Mouse (Mus musculus) embryonic facial prominence, embryonic 15.5 days (tissue): Measurements from ENCODE around the gene Serpina3g. TPM values are rescaled to one million over a fixed set of nuclear protein-coding genes. Genes with fewer than 3 reads are reported as not detected.

Source experiments
- ATAC-seq: fragments of 200-750 bp; cut with Nextera tagmentation; 2 replicates; pipeline ENCODE4 v1.8.0; 2017; ENCODE audit warnings: low read depth, moderate TSS enrichment; ENCODE audit not compliant: insufficient number of reproducible peaks, low FRiP score, low TSS enrichment
- H3K27ac ChIP-seq: fragments of 300-500 bp; sonication (generic); replicated peaks from 2 replicates; pipeline ENCODE4 v1.5.1; 2015; ENCODE audit warnings: mild to moderate bottlenecking, inconsistent platforms
- H3K27me3 ChIP-seq: fragments of 300-500 bp; sonication (generic); 2 replicates; pipeline ENCODE4 v1.6.1; 2015; ENCODE audit warnings: inconsistent platforms
- H3K36me3 ChIP-seq: fragments of 300-500 bp; sonication (generic); 2 replicates; pipeline ENCODE4 v1.6.1; 2015; ENCODE audit warnings: mild to moderate bottlenecking, inconsistent platforms
- H3K4me1 ChIP-seq: fragments of 300-500 bp; sonication (generic); 2 replicates; pipeline ENCODE4 v1.6.1; 2015; ENCODE audit warnings: inconsistent platforms
- H3K4me2 ChIP-seq: fragments of 300-500 bp; sonication (generic); replicated peaks from 2 replicates; pipeline ENCODE4 v1.6.1; 2015; ENCODE audit warnings: mild to moderate bottlenecking, inconsistent platforms
- H3K4me3 ChIP-seq: fragments of 300-500 bp; sonication (generic); replicated peaks from 2 replicates; pipeline ENCODE4 v1.5.1; 2015; ENCODE audit warnings: mild to moderate bottlenecking, inconsistent platforms
- H3K9ac ChIP-seq: fragments of 300-500 bp; sonication (generic); 2 replicates; pipeline ENCODE4 v1.6.1; 2015; ENCODE audit warnings: inconsistent platforms
- H3K9me3 ChIP-seq: fragments of 300-500 bp; sonication (generic); replicated peaks from 2 replicates; pipeline ENCODE4 v1.6.1; 2016; ENCODE audit warnings: inconsistent platforms
- WGBS: fragments of 180-500 bp; shearing (Covaris S2); methylation state at CpG from one replicate; pipeline ENCODE4 v1.1.7; 2015; 5-methylcytosine and 5-hydroxymethylcytosine counted together
- polyA plus RNA-seq: library from polyadenylated mRNA; unstranded; fragments of >200 nt; fragmentation: Nextera tagmentation; extraction: Ambion mirVana; gene quantifications from 2 replicates; pipeline ENCODE4 v1.2.1, GENCODE M21; 2015

Serpina3g gene
- polyA plus RNA-seq, 1 experiment from 2014 or later: 0.63 TPM

- Histone ChIP-seq H3K9ac (no peak overlapping the region), H3K27me3 (no peaks in the 10 kb centered on the region), H3K4me2 (no peak overlapping the region), H3K4me1 (no peaks in the 10 kb centered on the region), H3K27ac (no peak overlapping the region), H3K4me3 (no peak overlapping the region), H3K9me3 (no peaks in the 10 kb centered on the region), H3K36me3 (no peaks in the 10 kb centered on the region)
- ATAC-seq: no peak
Observed at GRCm38 (mm10) chr12:104288336-104288735, 52.3 kb downstream of the Serpina3g start.

GRCm38 (mm10) chr12:104289872-104290271, 53.8 kb downstream of the Serpina3g start:
- no peaks in the 10 kb centered on the region for H3K9me3 ChIP-seq
- ATAC-seq: no peak
- WGBS: 29% methylated on average over 4 of the region's 4 CpGs
- H3K27me3 ChIP-seq: no peaks in the 10 kb centered on the region
- no peak overlapping the region for H3K27ac ChIP-seq
- H3K4me1 ChIP-seq: no peaks in the 10 kb centered on the region
- H3K9ac ChIP-seq: no peak overlapping the region
- no peak overlapping the region for H3K4me3 ChIP-seq
- no peaks in the 10 kb centered on the region for H3K36me3 ChIP-seq
- no peak overlapping the region for H3K4me2 ChIP-seq

Other genes starting within 250 kb of the Serpina3g start
- gene Serpina11, start 246.3 kb upstream of the Serpina3g start, polyA plus RNA-seq: not detected in 2 replicates
- 2.1 and 3.8 TPM in 2 replicates for gene Serpina9, start 222.5 kb upstream of the Serpina3g start, polyA plus RNA-seq
- gene Serpina12, start 191.8 kb upstream of the Serpina3g start, polyA plus RNA-seq: 0.16 and 0.38 TPM in 2 replicates
- not detected in 2 replicates for gene Serpina5, start 135.1 kb upstream of the Serpina3g start, polyA plus RNA-seq
- not detected in 2 replicates for gene Serpina3a, start 123.5 kb upstream of the Serpina3g start, polyA plus RNA-seq
- gene Serpina3b, start 108.2 kb upstream of the Serpina3g start, polyA plus RNA-seq: not detected in 2 replicates
- 0.12 TPM in 1 of 2 replicates, not detected in the other for gene Serpina3c, start 82.4 kb upstream of the Serpina3g start, polyA plus RNA-seq
- not detected in 2 replicates for gene Serpina3f, start 21.7 kb upstream of the Serpina3g start, polyA plus RNA-seq
- 1.1 and 1.3 TPM in 2 replicates for gene Serpina3i, start 26.9 kb downstream of the Serpina3g start, polyA plus RNA-seq
- 0.17 TPM in 1 of 2 replicates, not detected in the other for gene Serpina3j, start 78.3 kb downstream of the Serpina3g start, polyA plus RNA-seq
- gene Serpina3k, start 102.2 kb downstream of the Serpina3g start, polyA plus RNA-seq: not detected in 2 replicates
- gene Serpina3m, start 102.2 kb downstream of the Serpina3g start, polyA plus RNA-seq: not detected in 2 replicates
- gene Serpina3n, start 170.5 kb downstream of the Serpina3g start, polyA plus RNA-seq: 1.2 and 1.3 TPM in 2 replicates
- gene Gsc, start 237.1 kb downstream of the Serpina3g start, polyA plus RNA-seq: 13.8 and 14.3 TPM in 2 replicates